Mouse (Mus musculus) lung, adult 2 months (tissue): ENCODE results near the gene Atg10.

Experiments
- CTCF ChIP-seq: fragments of 200-500 bp; IDR thresholded peaks from 2 replicates; pipeline ENCODE4 v1.5.1; 2011; ENCODE audit warnings: mild to moderate bottlenecking, low read length, control low read depth; ENCODE audit not compliant: insufficient read depth
- POLR2A ChIP-seq: fragments of 200-500 bp; IDR thresholded peaks from 2 replicates; pipeline ENCODE4 v1.6.1; 2011; ENCODE audit warnings: low read depth, mild to moderate bottlenecking, control low read depth, low read length, borderline replicate concordance; ENCODE audit errors: extremely low read depth

DNA sequence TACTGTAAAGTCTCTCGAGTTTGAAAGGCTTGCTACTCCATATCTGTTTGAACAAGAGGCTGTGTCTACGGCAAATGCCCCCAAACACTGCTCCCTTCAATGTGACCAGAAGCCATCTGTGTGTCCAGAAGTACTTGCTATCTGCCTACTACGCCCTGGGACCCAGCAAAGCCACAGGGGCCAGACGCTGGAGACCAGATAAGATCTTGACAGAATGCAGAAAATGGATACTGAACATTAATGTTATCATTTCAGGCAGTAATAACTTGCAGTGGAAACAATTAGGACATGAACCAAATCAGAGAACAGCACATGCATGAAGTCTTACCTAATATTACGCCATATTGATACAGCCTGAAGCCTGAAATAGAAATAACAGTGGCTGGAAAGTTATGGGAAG lies 56.2 kb downstream of the Atg10 start:
- TF ChIP-seq POLR2A = no peak
- TF ChIP-seq CTCF = no peak
